Mouse (Mus musculus) stomach, embryonic 16.5 days (tissue): ENCODE measurements around the gene Irf7. TPM values are rescaled to one million over a fixed set of nuclear protein-coding genes. Genes with fewer than 3 reads are reported as not detected.

Source experiments
- ATAC-seq: fragments of 200-750 bp; cut with Nextera tagmentation; 2 replicates; pipeline ENCODE4 v1.8.0; 2017; ENCODE audit warnings: moderate number of reproducible peaks, moderate TSS enrichment; ENCODE audit not compliant: insufficient read depth, low FRiP score
- H3K27ac ChIP-seq: fragments of 300-500 bp; sonication (generic); 2 replicates; pipeline ENCODE4 v1.5.1; 2014; ENCODE audit warnings: low read length
- H3K27me3 ChIP-seq: fragments of 300-500 bp; sonication (generic); 2 replicates; pipeline ENCODE4 v1.6.1; 2014; ENCODE audit warnings: low read length, control low read depth, mixed read lengths; ENCODE audit not compliant: control insufficient read depth, insufficient read depth
- H3K36me3 ChIP-seq: fragments of 300-500 bp; sonication (generic); 2 replicates; pipeline ENCODE4 v1.6.1; 2014; ENCODE audit warnings: low read length; ENCODE audit not compliant: control insufficient read depth, insufficient read depth
- H3K4me1 ChIP-seq: fragments of 300-500 bp; sonication (generic); 2 replicates; pipeline ENCODE4 v1.6.1; 2014; ENCODE audit warnings: low read length, control low read depth, mixed read lengths; ENCODE audit not compliant: control insufficient read depth, insufficient read depth
- H3K4me2 ChIP-seq: fragments of 300-500 bp; sonication (generic); 2 replicates; pipeline ENCODE4 v1.6.1; 2014; ENCODE audit warnings: low read depth, low read length, mixed read lengths
- H3K4me3 ChIP-seq: fragments of 300-500 bp; sonication (generic); replicated peaks from 2 replicates; pipeline ENCODE4 v1.5.1; 2014; ENCODE audit warnings: mild to moderate bottlenecking, low read length
- H3K9ac ChIP-seq: fragments of 300-500 bp; sonication (generic); 2 replicates; pipeline ENCODE4 v1.6.1; 2014; ENCODE audit warnings: low read length
- H3K9me3 ChIP-seq: fragments of 300-500 bp; sonication (generic); replicated peaks from 2 replicates; pipeline ENCODE4 v1.6.1; 2016; ENCODE audit warnings: low read length, control low read depth; ENCODE audit not compliant: control insufficient read depth
- WGBS: fragments of 180-500 bp; shearing (Covaris S2); extraction: QIAGEN DNeasy Blood & Tissue Kit; methylation state at CpG from one replicate; pipeline ENCODE4 v1.1.7; 2014; 5-methylcytosine and 5-hydroxymethylcytosine counted together
- polyA plus RNA-seq: library from polyadenylated mRNA; unstranded; fragments of >200 nt; fragmentation: Nextera tagmentation; extraction: Ambion mirVana; gene quantifications from 2 replicates; pipeline ENCODE4 v1.2.1, GENCODE M21; 2015

The Irf7 gene
- polyA plus RNA-seq, 1 experiment from 2014 or later, result 3.5 TPM

GRCm38 (mm10) chr7:141229702-141230101 lies 36.6 kb downstream of the Irf7 start:
- no peaks in the 10 kb centered on the region for H3K9me3 ChIP-seq
- WGBS, result 43% methylated on average over 6 of the region's 6 CpGs
- ATAC-seq, result no peak

DNA sequence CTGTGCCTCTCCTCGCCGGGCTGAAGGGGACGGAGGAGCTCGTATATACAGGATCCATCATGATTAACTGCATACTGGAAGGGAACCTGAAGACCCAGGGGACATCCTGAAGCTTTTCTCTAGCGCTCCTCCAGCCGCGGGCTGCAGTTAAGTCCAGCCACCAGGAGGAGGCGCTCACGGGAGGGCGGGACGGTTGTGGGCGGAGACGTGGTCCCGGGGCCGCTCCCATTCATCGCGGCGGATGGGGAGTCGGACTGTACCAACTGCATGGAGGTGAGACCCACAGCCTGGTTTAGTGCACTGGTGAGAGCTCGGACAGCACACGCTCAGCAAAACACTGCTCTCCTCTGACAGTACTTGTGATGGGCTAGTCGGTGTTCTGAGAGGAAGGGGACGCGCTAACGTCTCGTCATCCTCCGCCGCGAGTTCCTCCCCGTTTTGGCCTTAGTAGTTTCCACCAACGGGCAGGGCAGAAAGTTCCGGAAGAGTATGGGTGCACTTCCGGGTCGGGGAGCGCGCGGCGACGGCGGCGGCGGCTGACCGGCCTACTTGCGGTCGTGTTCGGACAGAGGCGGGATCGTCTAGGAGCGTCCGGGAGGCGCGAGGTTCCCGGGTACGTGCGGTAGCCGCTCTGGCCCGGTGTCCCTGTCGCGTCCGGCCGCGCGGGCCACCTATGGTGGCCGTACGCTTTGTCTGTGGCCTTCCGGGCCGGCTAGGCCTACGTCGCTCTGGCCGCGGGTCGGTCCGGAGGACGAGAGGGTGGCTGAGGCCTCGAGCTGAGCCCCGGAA lies 37.8 kb downstream of the Irf7 start, which contains the start of gene Phrf1:
TSS of gene Phrf1 (plus strand) at position 506 of the 789 bp plus-strand sequence.
- peak; percentile 93 for ATAC-seq
- WGBS, result under 1% methylated on average over 76 of the region's 76 CpGs
- H3K9me3 ChIP-seq, result no peaks in the 10 kb centered on the region

More at GRCm38 (mm10) chr7:141229702-141230101, 36.6 kb downstream of the Irf7 start:
- Histone ChIP-seq H3K9ac (peak overlapping the region; percentile 97), H3K36me3 (peaks cover 21% of the 10 kb centered on the region; the same call in 1 of the 2 replicates), H3K4me1 (peaks cover 16% of the 10 kb centered on the region), H3K4me2 (peak overlapping the region; percentile 85), H3K27me3 (no peaks in the 10 kb centered on the region), H3K4me3 (peak overlapping the region; percentile 92), H3K27ac (no peak overlapping the region)

GRCm38 (mm10) chr7:141227796-141228195 lies 38.5 kb downstream of the Irf7 start:
- H3K36me3 ChIP-seq, result peaks cover 16% of the 10 kb centered on the region; the same call in 1 of the 2 replicates
- H3K4me3 ChIP-seq, result no peak overlapping the region
- no peak overlapping the region for H3K27ac ChIP-seq
- 0 out of 2 replicates have a peak overlapping the region, but pooled peaks have one; percentile 22 for H3K4me2 ChIP-seq
- no peak for ATAC-seq
- H3K4me1 ChIP-seq, result peaks cover 20% of the 10 kb centered on the region
- 77% methylated on average over 4 of the region's 4 CpGs for WGBS
- no peaks in the 10 kb centered on the region for H3K9me3 ChIP-seq
- no peaks in the 10 kb centered on the region for H3K27me3 ChIP-seq
- peak overlapping the region; percentile 97; the same call in 1 of the 2 replicates for H3K9ac ChIP-seq

More for the DNA sequence above, 37.8 kb downstream of the Irf7 start, which contains the start of gene Phrf1:
- no peaks in the 10 kb centered on the region for H3K27me3 ChIP-seq
- peak within 1 kb of the TSS; percentile 84 for H3K27ac ChIP-seq
- peaks cover 21% of the 10 kb centered on the region; the same call in 1 of the 2 replicates for H3K36me3 ChIP-seq
- H3K4me1 ChIP-seq, result peaks cover 16% of the 10 kb centered on the region
- H3K4me2 ChIP-seq, result peak within 1 kb of the TSS; percentile 85
- peak within 1 kb of the TSS; percentile 97 for H3K9ac ChIP-seq
- H3K4me3 ChIP-seq, result peak within 1 kb of the TSS; percentile 92

DNA sequence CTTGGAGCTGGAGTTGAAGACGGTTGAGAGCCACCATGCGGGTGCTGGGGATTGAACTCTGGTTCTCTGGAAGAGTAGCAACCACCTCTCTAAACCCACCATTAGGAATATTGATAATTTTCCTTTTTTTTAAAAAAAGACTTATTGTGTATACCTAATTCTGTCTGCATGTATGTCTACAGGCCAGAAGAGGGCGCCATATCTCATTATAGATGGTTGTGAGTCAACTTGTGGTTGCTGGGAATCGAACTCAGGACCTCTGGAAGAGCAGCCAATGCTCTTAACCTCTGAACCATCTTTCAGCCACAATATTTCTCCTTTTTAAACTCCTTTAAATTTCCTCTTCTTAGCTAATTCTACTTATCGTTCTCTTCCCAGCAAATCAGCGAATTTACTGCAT lies 39.7 kb downstream of the Irf7 start:
- Histone ChIP-seq H3K4me3 (no peak overlapping the region), H3K4me1 (peaks cover 28% of the 10 kb centered on the region), H3K36me3 (peaks cover 3% of the 10 kb centered on the region; the same call in 1 of the 2 replicates), H3K9me3 (no peaks in the 10 kb centered on the region), H3K27me3 (no peaks in the 10 kb centered on the region), H3K9ac (no peak overlapping the region), H3K27ac (no peak overlapping the region), H3K4me2 (no peak overlapping the region)
- WGBS, result 79% methylated on average over 6 of the region's 6 CpGs
- no peak for ATAC-seq

DNA sequence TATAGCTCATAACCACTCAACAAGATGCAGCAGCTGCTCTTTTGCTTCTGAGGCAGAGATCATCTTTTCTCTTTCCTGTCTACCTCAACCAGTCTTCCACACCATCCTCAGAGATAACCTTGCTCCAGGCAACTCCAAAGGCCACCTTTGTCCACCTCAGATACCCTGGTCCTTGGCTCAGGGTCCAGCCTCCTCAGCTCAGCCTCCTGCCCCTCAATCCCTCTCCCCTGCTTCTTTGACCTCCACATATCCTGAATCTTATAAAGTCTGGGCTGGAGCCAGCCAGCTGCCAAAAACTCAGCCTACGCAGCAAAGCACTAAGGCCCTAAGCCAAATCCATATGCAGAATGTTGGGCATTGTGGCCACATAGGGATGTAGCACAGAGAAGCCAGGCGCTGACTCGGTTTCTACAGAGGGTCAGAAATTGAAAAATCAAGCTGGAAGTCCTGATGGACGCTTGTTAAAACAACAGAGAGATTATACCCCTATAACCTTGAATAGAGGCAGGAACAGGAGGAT lies 43.5 kb downstream of the Irf7 start:
- H3K27ac ChIP-seq, result peak overlapping the region; percentile 95
- 0 out of 2 replicates have a peak overlapping the region, but pooled peaks have one; percentile 77 for H3K4me2 ChIP-seq
- H3K9me3 ChIP-seq, result no peaks in the 10 kb centered on the region
- peaks cover 42% of the 10 kb centered on the region for H3K4me1 ChIP-seq
- H3K36me3 ChIP-seq, result no peaks in the 10 kb centered on the region
- no peak for ATAC-seq
- H3K27me3 ChIP-seq, result no peaks in the 10 kb centered on the region
- 71% methylated on average over 4 of the region's 4 CpGs for WGBS
- peak overlapping the region; percentile 66 for H3K9ac ChIP-seq
- no peak overlapping the region for H3K4me3 ChIP-seq

GRCm38 (mm10) chr7:141222126-141222467 lies 44.2 kb downstream of the Irf7 start:
- Histone ChIP-seq H3K27me3 (no peaks in the 10 kb centered on the region), H3K27ac (peak overlapping the region; percentile 95), H3K9ac (peak overlapping the region; percentile 66), H3K4me1 (peaks cover 49% of the 10 kb centered on the region), H3K4me2 (peak overlapping the region; percentile 77), H3K9me3 (no peaks in the 10 kb centered on the region), H3K4me3 (peak overlapping the region; percentile 27), H3K36me3 (no peaks in the 10 kb centered on the region)
- WGBS, result 6% methylated on average over 8 of the region's 8 CpGs
- no peak for ATAC-seq

- peak; percentile 97 for ATAC-seq
- Histone ChIP-seq H3K36me3 (no peaks in the 10 kb centered on the region), H3K4me1 (peaks cover 54% of the 10 kb centered on the region), H3K4me3 (peak overlapping the region; percentile 64), H3K9me3 (no peaks in the 10 kb centered on the region), H3K27ac (peak overlapping the region; percentile 96), H3K27me3 (no peaks in the 10 kb centered on the region), H3K9ac (peak overlapping the region; percentile 80), H3K4me2 (peak overlapping the region; percentile 77)
- 2% methylated on average over 44 of the region's 44 CpGs for WGBS
Observed at GRCm38 (mm10) chr7:141221249-141222125, 44.8 kb downstream of the Irf7 start.

DNA sequence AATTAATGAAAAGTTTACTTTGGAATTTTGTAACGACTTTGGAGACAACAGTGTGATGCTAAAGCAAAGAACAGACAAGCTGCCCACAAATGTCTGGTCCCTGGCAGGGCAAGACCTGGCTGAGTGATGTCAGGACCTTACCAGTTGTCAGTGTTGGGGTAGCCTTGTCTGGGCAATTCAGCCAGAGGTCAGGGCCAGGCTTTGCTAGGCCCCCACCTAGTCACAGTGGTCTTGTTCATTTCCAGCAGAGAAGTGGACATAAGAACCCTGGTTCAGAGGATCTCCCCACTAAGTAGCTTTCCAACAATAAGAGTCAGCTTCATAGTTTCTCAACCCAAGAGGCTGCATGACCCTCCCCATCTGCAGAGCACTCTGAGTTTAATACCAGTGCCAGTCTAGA lies 45.9 kb downstream of the Irf7 start:
- WGBS, result 71% methylated on average over 1 of the region's 1 CpGs
- Histone ChIP-seq H3K27me3 (no peaks in the 10 kb centered on the region), H3K36me3 (no peaks in the 10 kb centered on the region), H3K9me3 (no peaks in the 10 kb centered on the region), H3K27ac (peak overlapping the region; percentile 96), H3K4me2 (peak overlapping the region; percentile 77), H3K4me3 (peak overlapping the region; percentile 64), H3K9ac (peak overlapping the region; percentile 80), H3K4me1 (peaks cover 58% of the 10 kb centered on the region)
- ATAC-seq, result no peak
